Mouse (Mus musculus) MEL (cell line): ENCODE measurements around the gene Lrrc29. TPM values are rescaled to one million over a fixed set of nuclear protein-coding genes. Genes with fewer than 3 reads are reported as not detected.

Experiments
- DNase-seq: peaks from one replicate; pipeline ENCODE4 v3.0.0; 2011; ENCODE audit warnings: low read depth, low spot score
- H3K27ac ChIP-seq: 2 replicates; pipeline ENCODE4 v1.5.1; 2012; ENCODE audit warnings: low read depth, mild to moderate bottlenecking, control low read depth, low read length, moderate library complexity; ENCODE audit not compliant: control insufficient read depth
- H3K27me3 ChIP-seq, 2 experiments: fragments of 150-350 bp in 1 of 2; sonication (generic) in 1 of 2; 2 replicates each; pipeline ENCODE4 v1.6.1; 2012; ENCODE audit warnings: low read length in 2 of 2, mild to moderate bottlenecking in 2 of 2, improper control_type of control experiment in 1 of 2, moderate library complexity in 1 of 2; ENCODE audit not compliant: insufficient read depth in 2 of 2, control insufficient read depth in 1 of 2
- H3K36me3 ChIP-seq, 2 experiments: 2 replicates each; pipeline ENCODE4 v1.6.1; 2012 to 2014; ENCODE audit warnings: low read length in 2 of 2, improper control_type of control experiment in 1 of 2, inconsistent platforms in 1 of 2, mild to moderate bottlenecking in 1 of 2; ENCODE audit not compliant: insufficient read depth in 2 of 2, control insufficient read depth in 1 of 2
- H3K4me1 ChIP-seq, 2 experiments: fragments of 150-350 bp in 1 of 2; sonication (generic) in 1 of 2; 2 replicates each; pipeline ENCODE4 v1.6.1; 2012; ENCODE audit warnings: low read length in 2 of 2, improper control_type of control experiment in 1 of 2, mild to moderate bottlenecking in 1 of 2; ENCODE audit not compliant: insufficient read depth in 2 of 2, control insufficient read depth in 1 of 2
- H3K4me3 ChIP-seq, 2 experiments: fragments of 150-350 bp in 1 of 2; sonication (generic) in 1 of 2; 2 replicates each; pipeline ENCODE4 v1.5.1; 2012; ENCODE audit warnings: low read depth in 2 of 2, low read length in 2 of 2, mild to moderate bottlenecking in 2 of 2, moderate library complexity in 2 of 2, control low read depth in 1 of 2, improper control_type of control experiment in 1 of 2; ENCODE audit not compliant: control insufficient read depth in 1 of 2, insufficient read depth in 1 of 2
- H3K79me2 ChIP-seq: 2 replicates; pipeline ENCODE4 v1.6.1; 2012; ENCODE audit warnings: mild to moderate bottlenecking, low read length, moderate library complexity; ENCODE audit not compliant: control insufficient read depth, poor library complexity, insufficient read depth
- H3K9ac ChIP-seq: 2 replicates; pipeline ENCODE4 v1.6.1; 2012; ENCODE audit warnings: low read depth, mild to moderate bottlenecking, control low read depth, low read length, moderate library complexity; ENCODE audit not compliant: control insufficient read depth, poor library complexity, severe bottlenecking
- H3K9me3 ChIP-seq: fragments of 150-350 bp; sonication (generic); replicated peaks from 2 replicates; pipeline ENCODE4 v1.6.1; 2012; ENCODE audit warnings: mild to moderate bottlenecking, low read length, improper control_type of control experiment, moderate library complexity; ENCODE audit not compliant: insufficient read depth
- BHLHE40 ChIP-seq: IDR thresholded peaks from 2 replicates; pipeline ENCODE4 v1.6.1; 2012; ENCODE audit warnings: low read depth, mild to moderate bottlenecking, inconsistent platforms, low read length, improper control_type of control experiment, borderline replicate concordance
- CHD1 ChIP-seq: IDR thresholded peaks from 2 replicates; pipeline ENCODE4 v1.6.1; 2012; ENCODE audit warnings: low read depth, mild to moderate bottlenecking, inconsistent platforms, low read length, improper control_type of control experiment
- CHD2 ChIP-seq: IDR thresholded peaks from 2 replicates; pipeline ENCODE4 v1.6.1; 2011; ENCODE audit warnings: low read length, improper control_type of control experiment
- CTCF ChIP-seq, 3 experiments: IDR thresholded peaks in 2 of 3; conservative IDR thresholded peaks in 1 of 3; 2 replicates each; pipeline ENCODE4 v1.5.1; 2011 to 2012; ENCODE audit warnings: low read length in 3 of 3, low read depth in 2 of 3, mild to moderate bottlenecking in 2 of 3, improper control_type of control experiment in 1 of 3, inconsistent platforms in 1 of 3, mixed read lengths in 1 of 3, moderate library complexity in 1 of 3; ENCODE audit not compliant: control insufficient read depth in 1 of 3, insufficient read depth in 1 of 3, poor library complexity in 1 of 3, severe bottlenecking in 1 of 3
- E2F4 ChIP-seq: IDR thresholded peaks from 2 replicates; pipeline ENCODE4 v1.6.1; 2011; ENCODE audit warnings: low read depth, low read length, improper control_type of control experiment, borderline replicate concordance
- ELF1 ChIP-seq: IDR thresholded peaks from 2 replicates; pipeline ENCODE4 v1.6.1; 2014; ENCODE audit warnings: low read depth, mild to moderate bottlenecking, inconsistent platforms, low read length, improper control_type of control experiment, moderate library complexity
- EP300 ChIP-seq, 2 experiments: IDR thresholded peaks; 2 replicates each; pipeline ENCODE4 v1.6.1; 2011; ENCODE audit warnings: improper control_type of control experiment in 2 of 2, low read length in 2 of 2, low read depth in 1 of 2, mild to moderate bottlenecking in 1 of 2
- ETS1 ChIP-seq: IDR thresholded peaks from 2 replicates; pipeline ENCODE4 v1.6.1; 2012; ENCODE audit warnings: low read depth, mild to moderate bottlenecking, inconsistent platforms, low read length, improper control_type of control experiment, moderate library complexity
- GABPA ChIP-seq: IDR thresholded peaks from 2 replicates; pipeline ENCODE4 v1.6.1; 2012; ENCODE audit warnings: low read depth, mild to moderate bottlenecking, inconsistent platforms, low read length, improper control_type of control experiment, moderate library complexity
- GATA1 ChIP-seq: IDR thresholded peaks from 2 replicates; pipeline ENCODE4 v1.6.1; 2011; ENCODE audit warnings: low read depth, low read length, improper control_type of control experiment
- HCFC1 ChIP-seq: IDR thresholded peaks from 2 replicates; pipeline ENCODE4 v1.6.1; 2012; ENCODE audit warnings: low read depth, mild to moderate bottlenecking, inconsistent platforms, low read length, improper control_type of control experiment, moderate library complexity
- JUND ChIP-seq: IDR thresholded peaks from 2 replicates; pipeline ENCODE4 v1.6.1; 2011; ENCODE audit warnings: low read depth, mild to moderate bottlenecking, improper control_type of control experiment, low read length
- KAT2A ChIP-seq: conservative IDR thresholded peaks from 2 replicates; pipeline ENCODE4 v1.6.1; 2012; ENCODE audit warnings: low read depth, low read length, improper control_type of control experiment, inconsistent platforms
- MAX ChIP-seq: IDR thresholded peaks from 2 replicates; pipeline ENCODE4 v1.6.1; 2011; ENCODE audit warnings: low read length, improper control_type of control experiment
- MAZ ChIP-seq: IDR thresholded peaks from 2 replicates; pipeline ENCODE4 v1.6.1; 2012; ENCODE audit warnings: low read depth, mild to moderate bottlenecking, inconsistent platforms, low read length, improper control_type of control experiment
- MEF2A ChIP-seq: IDR thresholded peaks from 2 replicates; pipeline ENCODE4 v1.6.1; 2014; ENCODE audit warnings: low read depth, mild to moderate bottlenecking, inconsistent platforms, low read length, improper control_type of control experiment; ENCODE audit not compliant: poor library complexity, insufficient replicate concordance, severe bottlenecking; ENCODE audit errors: extremely low read depth
- MXI1 ChIP-seq: IDR thresholded peaks from 2 replicates; pipeline ENCODE4 v1.6.1; 2011; ENCODE audit warnings: mild to moderate bottlenecking, low read depth, low read length, improper control_type of control experiment
- MYB ChIP-seq: IDR thresholded peaks from 2 replicates; pipeline ENCODE4 v1.6.1; 2011; ENCODE audit warnings: mild to moderate bottlenecking, low read depth, low read length, improper control_type of control experiment
- MYC ChIP-seq: IDR thresholded peaks from 2 replicates; pipeline ENCODE4 v1.6.1; 2011; ENCODE audit warnings: low read depth, mild to moderate bottlenecking, low read length, improper control_type of control experiment, moderate library complexity
- NRF1 ChIP-seq: IDR thresholded peaks from 2 replicates; pipeline ENCODE4 v1.6.1; 2014; ENCODE audit warnings: low read depth, mild to moderate bottlenecking, inconsistent platforms, low read length, improper control_type of control experiment, moderate library complexity; ENCODE audit not compliant: poor library complexity, insufficient read depth, severe bottlenecking
- POLR2A ChIP-seq, 2 experiments: IDR thresholded peaks; 2 replicates each; pipeline ENCODE4 v1.6.1; 2011 to 2012; ENCODE audit warnings: low read length in 2 of 2, mild to moderate bottlenecking in 2 of 2, control low read depth in 1 of 2, improper control_type of control experiment in 1 of 2, low read depth in 1 of 2, moderate library complexity in 1 of 2; ENCODE audit not compliant: control insufficient read depth in 1 of 2, insufficient read depth in 1 of 2, poor library complexity in 1 of 2
- POLR2AphosphoS5 ChIP-seq: IDR thresholded peaks from 2 replicates; pipeline ENCODE4 v1.6.1; 2012; ENCODE audit warnings: low read depth, borderline replicate concordance, mild to moderate bottlenecking, inconsistent platforms, low read length, moderate library complexity, mixed read lengths
- RAD21 ChIP-seq: IDR thresholded peaks from 2 replicates; pipeline ENCODE4 v1.6.1; 2011; ENCODE audit warnings: mild to moderate bottlenecking, low read depth, low read length, improper control_type of control experiment
- RCOR1 ChIP-seq: IDR thresholded peaks from 2 replicates; pipeline ENCODE4 v1.6.1; 2012; ENCODE audit warnings: low read depth, mild to moderate bottlenecking, inconsistent platforms, low read length, improper control_type of control experiment
- SIN3A ChIP-seq: IDR thresholded peaks from 2 replicates; pipeline ENCODE4 v1.6.1; 2012; ENCODE audit warnings: low read length, improper control_type of control experiment, inconsistent platforms
- SMC3 ChIP-seq: IDR thresholded peaks from 2 replicates; pipeline ENCODE4 v1.6.1; 2011; ENCODE audit warnings: low read depth, low read length, improper control_type of control experiment
- TAL1 ChIP-seq: IDR thresholded peaks from 2 replicates; pipeline ENCODE4 v1.6.1; 2012; ENCODE audit warnings: mild to moderate bottlenecking, inconsistent platforms, low read length, moderate library complexity, mixed read lengths
- TBP ChIP-seq: IDR thresholded peaks from 2 replicates; pipeline ENCODE4 v1.8.0; 2011; ENCODE audit warnings: low read depth, low read length, improper control_type of control experiment
- TCF12 ChIP-seq: IDR thresholded peaks from 2 replicates; pipeline ENCODE4 v1.6.1; 2014; ENCODE audit warnings: low read depth, mild to moderate bottlenecking, inconsistent platforms, low read length, improper control_type of control experiment, moderate library complexity
- UBTF ChIP-seq: IDR thresholded peaks from 2 replicates; pipeline ENCODE4 v1.6.1; 2012; ENCODE audit warnings: low read depth, mild to moderate bottlenecking, inconsistent platforms, low read length, improper control_type of control experiment, moderate library complexity, borderline replicate concordance; ENCODE audit not compliant: insufficient read depth
- USF1 ChIP-seq: IDR thresholded peaks from 2 replicates; pipeline ENCODE4 v1.6.1; 2014; ENCODE audit warnings: low read depth, mild to moderate bottlenecking, inconsistent platforms, low read length, improper control_type of control experiment, moderate library complexity
- ZC3H11A ChIP-seq: IDR thresholded peaks from 2 replicates; pipeline ENCODE4 v1.6.1; 2012; ENCODE audit warnings: low read depth, mild to moderate bottlenecking, inconsistent platforms, low read length, improper control_type of control experiment
- ZKSCAN1 ChIP-seq: IDR thresholded peaks from 2 replicates; pipeline ENCODE4 v1.6.1; 2012; ENCODE audit warnings: low read depth, mild to moderate bottlenecking, inconsistent platforms, low read length, improper control_type of control experiment, moderate library complexity
- ZMIZ1 ChIP-seq: IDR thresholded peaks from 2 replicates; pipeline ENCODE4 v1.6.1; 2012; ENCODE audit warnings: low read depth, mild to moderate bottlenecking, inconsistent platforms, low read length, improper control_type of control experiment, moderate library complexity
- ZNF384 ChIP-seq: IDR thresholded peaks from 2 replicates; pipeline ENCODE4 v1.6.1; 2012; ENCODE audit warnings: low read depth, mild to moderate bottlenecking, inconsistent platforms, low read length, improper control_type of control experiment
- polyA plus RNA-seq, 2 experiments: library from polyadenylated mRNA; stranded (reverse) in 1 of 2; unstranded in 1 of 2; fragments of >175 nt in 1 of 2; fragments of >200 nt in 1 of 2; gene quantifications; 2 replicates each; pipeline versions ENCODE4 v1.2.1 to v1.2.4; 2012; ENCODE audit warnings: low replicate concordance in 2 of 2, low read depth in 1 of 2; ENCODE audit not compliant: insufficient read length in 2 of 2, insufficient read depth in 1 of 2, missing spikeins in 1 of 2
- total RNA-seq: library from RNA; depleted of rRNA; stranded (reverse); fragments of 300-350 nt; gene quantifications from 2 replicates; pipeline ENCODE4 v1.2.3, GENCODE M21; 2012

The Lrrc29 gene
- total and polyA plus RNA-seq, 3 experiments: 2.6 to 6.1 TPM; not detected in 1

DNA sequence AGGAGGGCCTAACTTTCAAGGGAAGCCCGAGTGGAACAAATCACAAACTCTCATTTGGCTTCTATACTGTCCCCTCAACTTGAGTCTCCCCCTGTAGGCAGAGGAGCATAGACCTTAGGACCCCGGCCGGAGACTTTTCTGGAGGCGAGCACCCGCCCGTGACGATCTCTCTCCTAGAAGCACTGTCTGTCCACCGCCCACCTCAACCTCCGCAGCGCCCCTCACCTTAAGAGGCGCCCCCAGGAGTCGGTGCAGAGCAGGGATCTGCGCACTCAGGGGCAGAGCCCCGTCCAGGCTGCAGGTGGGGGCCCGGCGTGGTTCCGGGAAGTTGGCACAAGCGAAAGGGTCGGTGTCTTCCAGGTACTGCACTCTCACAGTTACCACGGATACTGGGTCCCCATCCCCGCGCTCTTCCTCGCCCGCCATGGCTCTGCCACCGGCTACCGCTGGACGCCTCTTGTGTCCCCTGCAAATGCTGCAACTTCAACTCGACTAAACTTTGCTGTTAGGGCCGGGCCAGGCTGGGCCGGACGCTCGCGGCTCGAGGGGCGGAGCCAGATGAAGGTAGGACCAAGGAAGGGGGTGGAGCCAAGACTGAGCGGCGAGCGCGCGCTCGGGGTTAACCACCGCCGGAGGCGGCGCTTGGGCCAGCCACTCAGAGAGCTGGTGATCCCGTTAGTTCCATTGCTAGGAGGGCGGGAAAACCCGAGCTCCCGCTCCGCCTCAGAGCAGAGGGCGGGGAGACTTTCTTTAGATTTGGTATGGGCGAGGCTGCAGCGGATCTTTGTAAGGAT is 21.5 kb upstream of the Lrrc29 start, which contains the start of gene Fhod1:
TSS of gene Fhod1 (minus strand) at position 526 of the 794 bp plus-strand sequence.
- Histone ChIP-seq H3K36me3 (peaks cover 0 to 20% of the 10 kb centered on the region in 2 experiments; a peak in 2 of 4 replicates), H3K9ac (peak within 1 kb of the TSS; percentile 74), H3K4me1 (peaks cover 8 to 35% of the 10 kb centered on the region in 2 experiments), H3K79me2 (peaks cover 4% of the 10 kb centered on the region; the same call in 1 of the 2 replicates), H3K27me3 (peaks cover 5 to 11% of the 10 kb centered on the region in 2 experiments; a peak in 3 of 4 replicates), H3K27ac (peak within 1 kb of the TSS; percentile 21; the same call in 1 of the 2 replicates), H3K4me3 (peak within 1 kb of the TSS; percentile 86 to 93), H3K9me3 (no peaks in the 10 kb centered on the region)
- DNase-seq: peak; percentile 96
- 0 out of 2 replicates have a peak, but pooled peaks have one; percentile 16 for TF ChIP-seq ETS1
- TF ChIP-seq MEF2A: no peak
- peak; percentile 39; the same call in 1 of the 2 replicates for TF ChIP-seq MAZ
- no peak for TF ChIP-seq TAL1
- TF ChIP-seq TBP: no peak
- no peak for TF ChIP-seq GATA1
- no peak for TF ChIP-seq ZKSCAN1
- no peak for TF ChIP-seq UBTF
- no peak for TF ChIP-seq EP300 (IDR thresholded peaks at IDR 0.05; ENCODE audit: low read depth in 1 of 2, low read length in 2 of 2)
- no peak for TF ChIP-seq CHD1
- no peak for TF ChIP-seq SMC3
- no peak for TF ChIP-seq KAT2A
- TF ChIP-seq RAD21: no peak
- peak; percentile 70 for TF ChIP-seq SIN3A
- no peak for TF ChIP-seq BHLHE40
- TF ChIP-seq MYB: no peak
- TF ChIP-seq TCF12: no peak
- no peak for TF ChIP-seq JUND
- peak; percentile 8; the same call in 1 of the 2 replicates for TF ChIP-seq ELF1
- no peak for TF ChIP-seq USF1
- peak; percentile 46 for TF ChIP-seq MXI1
- TF ChIP-seq ZNF384: no peak
- no peak for TF ChIP-seq POLR2AphosphoS5
- TF ChIP-seq E2F4: peak; percentile 92
- 0 out of 2 replicates have a peak, but pooled peaks have one; percentile 35 for TF ChIP-seq NRF1
- TF ChIP-seq MYC: no peak
- peak in 1 of 3 experiments; percentile 19; a peak in 1 of 6 replicates for TF ChIP-seq CTCF (IDR thresholded peaks at IDR 0.05 in 2 of 3, conservative IDR thresholded peaks at IDR 0.05 in 1 of 3; ENCODE audit: control insufficient read depth in 1 of 3, insufficient read depth in 1 of 3, low read depth in 2 of 3, low read length in 3 of 3, poor library complexity in 1 of 3, severe bottlenecking in 1 of 3)
- 0 out of 2 replicates have a peak, but pooled peaks have one; percentile 51 for TF ChIP-seq HCFC1
- TF ChIP-seq ZC3H11A: no peak
- TF ChIP-seq MAX: no peak
- peak; percentile 55; the same call in 1 of the 2 replicates for TF ChIP-seq ZMIZ1
- TF ChIP-seq GABPA: no peak
- no peak for TF ChIP-seq CHD2
- peak; percentile 51 to 64; a peak in 2 of 4 replicates for TF ChIP-seq POLR2A (IDR thresholded peaks at IDR 0.05; ENCODE audit: control insufficient read depth in 1 of 2, insufficient read depth in 1 of 2, low read depth in 1 of 2, low read length in 2 of 2, poor library complexity in 1 of 2)
- no peak; the same call in 1 of the 2 replicates for TF ChIP-seq RCOR1
